Mouse (Mus musculus): ENCODE measurements around the gene Foxi3.

GRCm38 (mm10) chr6:70954040-70954439, 2.3 kb upstream of the Foxi3 start:
- no peak for TF ChIP-seq CTCF (IDR thresholded peaks at IDR 0.05; ENCODE audit: extremely low read depth, insufficient read length, insufficient replicate concordance, low read depth, low read length)
- TF ChIP-seq POLR2A (IDR thresholded peaks at IDR 0.05; ENCODE audit: low read depth, low read length), result no peak

All from small intestine, adult 2 months (tissue).